8 mouse cellular contexts compared by ENCODE assay signal in genomic region chr10:79945507-79946234, GRCm38 (mm10). TPM values are rescaled to one million over a fixed set of nuclear protein-coding genes. Genes with fewer than 3 reads are reported as not detected.
A peak's percentile ranks its signal among the peaks of the same experiment; 100 is the strongest.
DNase-seq lines count a peak whose midpoint lies in the region; ATAC-seq lines count a peak whose summit lies in the region.

No protein-coding gene starts in this region.

- no peak for DNase-seq in heart, adult 18-20 months
- peak; percentile 70 for DNase-seq in neural tube, embryonic 11.5 days (ENCODE audit: low spot score)
- DNase-seq in cerebellum, adult 11-12 months, result no peak
- DNase-seq in frontal cortex, postnatal 14 days (ENCODE audit: low spot score in 2 of 2), result no peak
- DNase-seq in left cerebral cortex, postnatal 10 days (ENCODE audit: extremely low spot score in 1 of 2, low spot score in 2 of 2), result no peak

- peak overlapping the region; percentile 50 for H3K4me2 ChIP-seq in heart, embryonic 13.5 days
- H3K4me2 ChIP-seq in hindbrain, embryonic 12.5 days (replicated peaks), result peak overlapping the region; percentile 11; the same call in 1 of the 2 replicates
- no peak overlapping the region for H3K4me2 ChIP-seq in limb, embryonic 15.5 days
- H3K4me2 ChIP-seq in neural tube, embryonic 11.5 days (ENCODE audit: low read depth), result no peak overlapping the region

- peaks cover 50% of the 10 kb centered on the region for H3K36me3 ChIP-seq in heart, embryonic 13.5 days
- peaks cover 41% of the 10 kb centered on the region for H3K36me3 ChIP-seq in hindbrain, embryonic 12.5 days
- H3K36me3 ChIP-seq in limb, embryonic 15.5 days, result peaks cover 40% of the 10 kb centered on the region
- peaks cover 12% of the 10 kb centered on the region for H3K36me3 ChIP-seq in neural tube, embryonic 11.5 days (ENCODE audit: control insufficient read depth, insufficient read depth, low read length)

- 39% methylated on average over 16 of the region's 16 CpGs for WGBS in heart, embryonic 13.5 days
- 14% methylated on average over 16 of the region's 16 CpGs for whole genome bisulfite sequencing in hindbrain, embryonic 12.5 days
- 31% methylated on average over 16 of the region's 16 CpGs for WGBS in limb, embryonic 15.5 days
- WGBS in neural tube, embryonic 11.5 days, result 8% methylated on average over 16 of the region's 16 CpGs

- peak overlapping the region; percentile 34 for H3K4me3 ChIP-seq in heart, embryonic 13.5 days
- H3K4me3 ChIP-seq in hindbrain, embryonic 12.5 days, result no peak overlapping the region
- no peak overlapping the region for H3K4me3 ChIP-seq in limb, embryonic 15.5 days
- no peak overlapping the region for H3K4me3 ChIP-seq in neural tube, embryonic 11.5 days (ENCODE audit: low read depth, low read length)

- peaks cover 53% of the 10 kb centered on the region for H3K4me1 ChIP-seq in heart, embryonic 13.5 days
- peaks cover 30% of the 10 kb centered on the region for H3K4me1 ChIP-seq in hindbrain, embryonic 12.5 days
- peaks cover 55% of the 10 kb centered on the region for H3K4me1 ChIP-seq in limb, embryonic 15.5 days
- H3K4me1 ChIP-seq in neural tube, embryonic 11.5 days (ENCODE audit: control insufficient read depth, insufficient read depth, low read length), result peaks cover 30% of the 10 kb centered on the region

- H3K27me3 ChIP-seq in heart, embryonic 13.5 days (replicated peaks), result no peaks in the 10 kb centered on the region
- no peaks in the 10 kb centered on the region for H3K27me3 ChIP-seq in hindbrain, embryonic 12.5 days
- H3K27me3 ChIP-seq in limb, embryonic 15.5 days, result no peaks in the 10 kb centered on the region
- no peaks in the 10 kb centered on the region for H3K27me3 ChIP-seq in neural tube, embryonic 11.5 days (ENCODE audit: control insufficient read depth, insufficient read depth, low read length)

- no peaks in the 10 kb centered on the region for H3K9me3 ChIP-seq in heart, embryonic 13.5 days
- no peaks in the 10 kb centered on the region for H3K9me3 ChIP-seq in hindbrain, embryonic 12.5 days (replicated peaks)
- H3K9me3 ChIP-seq in limb, embryonic 15.5 days, result no peaks in the 10 kb centered on the region
- no peaks in the 10 kb centered on the region for H3K9me3 ChIP-seq in neural tube, embryonic 11.5 days (ENCODE audit: control insufficient read depth, low read length)

- peak overlapping the region; percentile 81 for H3K27ac ChIP-seq in heart, embryonic 13.5 days (replicated peaks)
- peak overlapping the region; percentile 74 for H3K27ac ChIP-seq in hindbrain, embryonic 12.5 days
- H3K27ac ChIP-seq in limb, embryonic 15.5 days, result peak overlapping the region; percentile 73
- H3K27ac ChIP-seq in neural tube, embryonic 11.5 days (ENCODE audit: low read depth, low read length), result peak overlapping the region; percentile 64; the same call in 1 of the 2 replicates

- intact Hi-C loops in left cerebral cortex, postnatal 10 days (cut with DNase I), result no loop called here

- peak overlapping the region; percentile 64 for H3K9ac ChIP-seq in heart, embryonic 13.5 days
- peak overlapping the region; percentile 47 for H3K9ac ChIP-seq in hindbrain, embryonic 12.5 days
- 0 out of 2 replicates have a peak overlapping the region, but pooled peaks have one; percentile 8 for H3K9ac ChIP-seq in limb, embryonic 15.5 days
- peak overlapping the region; percentile 26; the same call in 1 of the 2 replicates for H3K9ac ChIP-seq in neural tube, embryonic 11.5 days (ENCODE audit: low read length)

- ATAC-seq in heart, embryonic 13.5 days (ENCODE audit: extremely low read depth, insufficient number of reproducible peaks, low FRiP score, low TSS enrichment), result 0 out of 2 replicates have a peak, but pooled peaks have one; percentile 1
- peak; percentile 58 for ATAC-seq in hindbrain, embryonic 12.5 days (ENCODE audit: low FRiP score)
- ATAC-seq in limb, embryonic 15.5 days (ENCODE audit: insufficient number of reproducible peaks, low FRiP score, low TSS enrichment, low read depth), result no peak; the same call in 1 of the 2 replicates
- peak; percentile 78; the same call in 1 of the 2 replicates for ATAC-seq in neural tube, embryonic 11.5 days (ENCODE audit: insufficient read depth, low FRiP score, low TSS enrichment)

RNA-seq across cellular contexts. Expression of gene Wdr18, which starts 14.3 kb away (rescaled TPM):
- polyA plus RNA-seq in heart, embryonic 13.5 days (2015; fragmentation: Nextera tagmentation; extraction: Ambion mirVana), result 72.4 and 80.9 TPM in 2 replicates
- 10 to 100 TPM; 33.1 to 33.6 TPM for total RNA-seq in heart, adult 18-20 months (2021)
- 89.4 and 100 TPM in 2 replicates for polyA plus RNA-seq in hindbrain, embryonic 12.5 days (2016; fragmentation: Nextera tagmentation; extraction: Ambion mirVana)
- polyA plus RNA-seq in limb, embryonic 15.5 days (2015; fragmentation: Nextera tagmentation; extraction: Ambion mirVana), result 81.7 and 83.6 TPM in 2 replicates
- polyA plus RNA-seq in neural tube, embryonic 11.5 days (2014; fragmentation: Nextera tagmentation; extraction: Ambion mirVana), result 115 TPM in 2 replicates
- total RNA-seq in left cerebral cortex, postnatal 10 days (2021), result 10 to 100 TPM; 46.2 to 49.9 TPM

RNA-seq across cellular contexts. Expression of gene Arid3a, which starts 18.8 kb away (rescaled TPM):
- polyA plus RNA-seq in heart, embryonic 13.5 days (2015; fragmentation: Nextera tagmentation; extraction: Ambion mirVana), result 3.4 and 4.2 TPM in 2 replicates
- total RNA-seq in heart, adult 18-20 months (2021), result 1 to 10 TPM; 1.0 to 1.1 TPM
- 4.7 and 5.3 TPM in 2 replicates for polyA plus RNA-seq in hindbrain, embryonic 12.5 days (2016; fragmentation: Nextera tagmentation; extraction: Ambion mirVana)
- 5.7 and 7.4 TPM in 2 replicates for polyA plus RNA-seq in limb, embryonic 15.5 days (2015; fragmentation: Nextera tagmentation; extraction: Ambion mirVana)
- 7.0 and 8.5 TPM in 2 replicates for polyA plus RNA-seq in neural tube, embryonic 11.5 days (2014; fragmentation: Nextera tagmentation; extraction: Ambion mirVana)
- total RNA-seq in left cerebral cortex, postnatal 10 days (2021), result 1 to 10 TPM; 6.0 to 7.1 TPM

RNA-seq across cellular contexts. Expression of gene R3hdm4, which starts 24.7 kb away (rescaled TPM):
- polyA plus RNA-seq in heart, embryonic 13.5 days (2015; fragmentation: Nextera tagmentation; extraction: Ambion mirVana), result 95.6 and 100 TPM in 2 replicates
- 10 to 100 TPM; 75.3 to 78.2 TPM for total RNA-seq in heart, adult 18-20 months (2021)
- polyA plus RNA-seq in hindbrain, embryonic 12.5 days (2016; fragmentation: Nextera tagmentation; extraction: Ambion mirVana), result 173 and 184 TPM in 2 replicates
- polyA plus RNA-seq in limb, embryonic 15.5 days (2015; fragmentation: Nextera tagmentation; extraction: Ambion mirVana), result 159 and 161 TPM in 2 replicates
- 150 and 156 TPM in 2 replicates for polyA plus RNA-seq in neural tube, embryonic 11.5 days (2014; fragmentation: Nextera tagmentation; extraction: Ambion mirVana)
- total RNA-seq in left cerebral cortex, postnatal 10 days (2021), result 100 to 1,000 TPM; 389 to 406 TPM

RNA-seq across cellular contexts. Expression of gene Grin3b, which starts 24.8 kb away (rescaled TPM):
- 0.09 and 0.11 TPM in 2 replicates for polyA plus RNA-seq in heart, embryonic 13.5 days (2015; fragmentation: Nextera tagmentation; extraction: Ambion mirVana)
- under 1 TPM; 0.57 to 0.67 TPM for total RNA-seq in heart, adult 18-20 months (2021)
- 0.23 and 0.44 TPM in 2 replicates for polyA plus RNA-seq in hindbrain, embryonic 12.5 days (2016; fragmentation: Nextera tagmentation; extraction: Ambion mirVana)
- polyA plus RNA-seq in limb, embryonic 15.5 days (2015; fragmentation: Nextera tagmentation; extraction: Ambion mirVana), result 0.40 and 0.64 TPM in 2 replicates
- polyA plus RNA-seq in neural tube, embryonic 11.5 days (2014; fragmentation: Nextera tagmentation; extraction: Ambion mirVana), result 0.16 and 0.30 TPM in 2 replicates
- under 1 TPM; 0.24 to 0.28 TPM for total RNA-seq in left cerebral cortex, postnatal 10 days (2021)

RNA-seq across cellular contexts. Expression of gene Kiss1r, which starts 28.9 kb away (rescaled TPM):
- polyA plus RNA-seq in heart, embryonic 13.5 days (2015; fragmentation: Nextera tagmentation; extraction: Ambion mirVana), result 0.60 and 0.67 TPM in 2 replicates
- under 1 TPM; 0.17 to 0.46 TPM for total RNA-seq in heart, adult 18-20 months (2021)
- polyA plus RNA-seq in hindbrain, embryonic 12.5 days (2016; fragmentation: Nextera tagmentation; extraction: Ambion mirVana), result 1.2 and 1.6 TPM in 2 replicates
- 1.0 and 1.2 TPM in 2 replicates for polyA plus RNA-seq in limb, embryonic 15.5 days (2015; fragmentation: Nextera tagmentation; extraction: Ambion mirVana)
- polyA plus RNA-seq in neural tube, embryonic 11.5 days (2014; fragmentation: Nextera tagmentation; extraction: Ambion mirVana), result 0.77 and 0.80 TPM in 2 replicates
- 1 to 10 TPM; 6.8 to 8.4 TPM for total RNA-seq in left cerebral cortex, postnatal 10 days (2021)

Comparison
In these comparisons a context has a peak if more than half of its experiments do, and no peak if none do; other contexts are left out.
1. H3K4me2 ChIP-seq: peak in heart, embryonic 13.5 days (single experiment) and hindbrain, embryonic 12.5 days (single experiment); none in limb, embryonic 15.5 days (single experiment) and neural tube, embryonic 11.5 days (single experiment).
2. H3K9ac ChIP-seq: peak in every context shown above with its lines; median percentile 64 in heart, embryonic 13.5 days; 47 in hindbrain, embryonic 12.5 days; 26 in neural tube, embryonic 11.5 days; 8 in limb, embryonic 15.5 days.
3. Peak in every context shown above with its lines, with median percentiles within 50 percentile points of each other: H3K27ac ChIP-seq.